Mouse (Mus musculus) megakaryocyte, embryonic 14.5 days (primary cell): ENCODE results near the gene Gpr137c.

Source experiments
- FLI1 ChIP-seq: IDR thresholded peaks from 2 replicates; pipeline ENCODE4 v1.6.1; 2012; ENCODE audit warnings: low read length, inconsistent platforms, mixed read lengths
- GATA1 ChIP-seq: IDR thresholded peaks from 3 replicates; pipeline ENCODE4 v1.6.1; 2012; ENCODE audit warnings: mixed read lengths, low read length, inconsistent platforms, borderline replicate concordance

- no peak for TF ChIP-seq GATA1
- TF ChIP-seq FLI1 = no peak
Measured at GRCm38 (mm10) chr14:45319237-45319610, 99.7 kb downstream of the Gpr137c start.
